Mouse (Mus musculus) myocyte (in vitro differentiated cells): ENCODE data around the gene Cyp4f14.

Experiments used
- E2F4 ChIP-seq: IDR thresholded peaks from one replicate; pipeline ENCODE4 v1.6.1; 2011; ENCODE audit warnings: mild to moderate bottlenecking, control low read depth, moderate library complexity; ENCODE audit not compliant: insufficient read depth
- MAX ChIP-seq: IDR thresholded peaks from one replicate; pipeline ENCODE4 v1.6.1; 2011; ENCODE audit warnings: low read depth, mild to moderate bottlenecking, control low read depth
- MYOD1 ChIP-seq, 3 experiments: IDR thresholded peaks; one replicate each; pipeline ENCODE4 v1.6.1; 2011; ENCODE audit warnings: control low read depth in 2 of 3, low read depth in 2 of 3, mild to moderate bottlenecking in 2 of 3, moderate library complexity in 1 of 3; ENCODE audit not compliant: insufficient read length in 2 of 3, control insufficient read depth in 1 of 3
- MYOG ChIP-seq, 3 experiments: IDR thresholded peaks; one replicate each; pipeline ENCODE4 v1.6.1; 2011; ENCODE audit warnings: control low read depth in 2 of 3, low read depth in 2 of 3, mild to moderate bottlenecking in 2 of 3; ENCODE audit not compliant: insufficient read length in 2 of 3, control insufficient read depth in 1 of 3, insufficient read depth in 1 of 3
- POLR2A ChIP-seq: IDR thresholded peaks from one replicate; pipeline ENCODE4 v1.6.1; 2011; ENCODE audit warnings: low read depth, mild to moderate bottlenecking, control low read depth, moderate library complexity; ENCODE audit not compliant: insufficient read length
- POLR2AphosphoS2 ChIP-seq: IDR thresholded peaks from one replicate; pipeline ENCODE4 v1.6.1; 2011; ENCODE audit warnings: low read depth, control low read depth; ENCODE audit not compliant: insufficient read length
- REST ChIP-seq: IDR thresholded peaks from one replicate; pipeline ENCODE4 v1.6.1; 2011; ENCODE audit warnings: mild to moderate bottlenecking, control low read depth, moderate library complexity; ENCODE audit not compliant: insufficient read depth, insufficient read length
- SRF ChIP-seq: IDR thresholded peaks from one replicate; pipeline ENCODE4 v1.6.1; 2011; ENCODE audit warnings: low read depth; ENCODE audit not compliant: control insufficient read depth, insufficient read length
- TCF12 ChIP-seq: IDR thresholded peaks from one replicate; pipeline ENCODE4 v1.6.1; 2011; ENCODE audit warnings: mild to moderate bottlenecking, control low read depth; ENCODE audit not compliant: poor library complexity, insufficient read depth, severe bottlenecking
- TCF3 ChIP-seq: IDR thresholded peaks from one replicate; pipeline ENCODE4 v1.6.1; 2011; ENCODE audit warnings: low read depth, control low read depth; ENCODE audit not compliant: insufficient read length
- USF1 ChIP-seq: IDR thresholded peaks from one replicate; pipeline ENCODE4 v1.6.1; 2011; ENCODE audit warnings: low read depth, mild to moderate bottlenecking, control low read depth, moderate library complexity

GRCm38 (mm10) chr17:32946716-32947115, 29.6 kb upstream of the Cyp4f14 start:
- no peak for TF ChIP-seq REST
- TF ChIP-seq USF1 = no peak
- no peak for TF ChIP-seq MYOD1 (IDR thresholded peaks at IDR 0.05; ENCODE audit: control insufficient read depth in 1 of 3, insufficient read length in 2 of 3, low read depth in 2 of 3)
- no peak for TF ChIP-seq MAX
- no peak for TF ChIP-seq POLR2A
- TF ChIP-seq TCF12 = no peak
- TF ChIP-seq SRF = no peak
- no peak for TF ChIP-seq POLR2AphosphoS2
- no peak for TF ChIP-seq TCF3
- no peak for TF ChIP-seq MYOG (IDR thresholded peaks at IDR 0.05; ENCODE audit: control insufficient read depth in 1 of 3, insufficient read depth in 1 of 3, insufficient read length in 2 of 3, low read depth in 2 of 3)
- TF ChIP-seq E2F4 = no peak
